Mouse (Mus musculus) brain, embryonic 14.5 days (tissue): ENCODE data around the gene Eno2.

Experiments used
- CTCF ChIP-seq: fragments of 200-500 bp; IDR thresholded peaks from 2 replicates; pipeline ENCODE4 v1.5.1; 2012; ENCODE audit warnings: inconsistent platforms, mild to moderate bottlenecking, moderate library complexity, borderline replicate concordance; ENCODE audit not compliant: insufficient read depth, insufficient read length; ENCODE audit errors: extremely low read depth
- POLR2A ChIP-seq: fragments of 200-500 bp; IDR thresholded peaks from 2 replicates; pipeline ENCODE4 v1.6.1; 2012; ENCODE audit warnings: mild to moderate bottlenecking, inconsistent platforms, borderline replicate concordance; ENCODE audit not compliant: poor library complexity, insufficient read depth, insufficient read length, severe bottlenecking; ENCODE audit errors: extremely low read depth

DNA sequence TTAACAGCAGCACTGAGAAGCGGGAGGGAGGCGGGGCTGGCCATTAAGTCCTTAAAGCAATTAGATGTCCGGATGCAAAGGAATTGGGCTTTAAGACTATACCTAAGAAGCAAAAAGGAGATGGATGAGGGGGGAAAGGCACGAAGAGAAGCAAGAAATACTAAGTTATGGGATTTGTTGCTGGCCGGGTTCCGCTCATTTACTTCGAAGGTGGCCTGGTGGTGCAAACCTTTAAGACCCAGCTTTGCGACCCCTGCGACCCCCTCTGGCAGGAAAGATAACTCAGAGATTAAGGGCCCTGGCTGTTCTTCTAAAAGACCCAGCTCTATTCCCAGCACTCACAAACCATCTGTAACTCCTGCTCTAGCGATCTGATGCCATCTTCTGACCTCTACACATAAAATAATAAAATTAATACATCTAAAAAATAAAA is 10.5 kb upstream of the Eno2 start:
- 0 out of 2 replicates have a peak, but pooled peaks have one; percentile 11 for TF ChIP-seq CTCF
- TF ChIP-seq POLR2A: no peak
